Mouse (Mus musculus): ENCODE measurements at regions not wholly inside any gene's neighbourhood (a gene's known extent, or its start where the extent isn't known, plus 50 kb on each side); places are given as distances from the start of the nearest gene placed in this dataset.
A peak's percentile ranks its signal among the peaks of the same experiment; 100 is the strongest.
"Not testable (repeated sequence)": the region's sequence is repeated elsewhere in the genome, so short reads cannot be mapped to it uniquely, and the experiment has no call there.

- DNase-seq (ENCODE audit: low spot score in 2 of 2): not testable (repeated sequence)
These were observed 80.8 kb upstream of the Gm15446 start for GRCm38 (mm10) chr5:109842186-109842978.

- DNase-seq (ENCODE audit: low spot score in 2 of 2): not testable (repeated sequence)
These were observed 79.0 kb upstream of the Gm15446 start for GRCm38 (mm10) chr5:109844236-109844635.

- DNase-seq (ENCODE audit: low spot score in 2 of 2): peak; percentile 20 to 22
These were observed 78.4 kb upstream of the Gm15446 start for GRCm38 (mm10) chr5:109844753-109845186.

GRCm38 (mm10) chr5:109851225-109851624 lies 72.0 kb upstream of the Gm15446 start:
- not testable (repeated sequence) for DNase-seq (ENCODE audit: low spot score in 2 of 2)

- no peak for DNase-seq (ENCODE audit: low spot score in 2 of 2)
These were observed 62.8 kb upstream of the Gm15446 start for GRCm38 (mm10) chr5:109860402-109860801.

- DNase-seq (ENCODE audit: low spot score in 2 of 2): not testable (repeated sequence)
These were observed 58.7 kb upstream of the Gm15446 start for GRCm38 (mm10) chr5:109864517-109864916.

- no peak for DNase-seq (ENCODE audit: low spot score in 2 of 2)
These were observed 57.6 kb upstream of the Gm15446 start for GRCm38 (mm10) chr5:109865628-109866027.

GRCm38 (mm10) chr5:109866337-109867126 lies 56.7 kb upstream of the Gm15446 start:
- peak; percentile 90 to 94 for DNase-seq (ENCODE audit: low spot score in 2 of 2)

GRCm38 (mm10) chr5:109867221-109867620 lies 56.0 kb upstream of the Gm15446 start:
- not testable (repeated sequence) for DNase-seq (ENCODE audit: low spot score in 2 of 2)

Data from right cerebral cortex, postnatal 10 days (tissue).